In genomic region chr3:25903140-25903809, GRCm38 (mm10) we compare ENCODE assay signal across 8 mouse cellular contexts.
DNase-seq lines count a peak whose midpoint lies in the region; ATAC-seq lines count a peak whose summit lies in the region.
"Had no signal": no experiment of that assay in that cellular context is flagged by ENCODE, and none has a peak within 500 bp of the region (broad histone marks: within the 10 kb centered on the region; RNA-seq: fewer than 3 reads in every experiment).

No protein-coding gene starts in this region.

- no peak overlapping the region for H3K9ac ChIP-seq in hindbrain, embryonic 16.5 days (ENCODE audit: low read depth, low read length)
- H3K9ac ChIP-seq: limb, embryonic 12.5 days had no signal

- WGBS in hindbrain, embryonic 16.5 days: 64% methylated on average over 11 of the region's 11 CpGs

- intact Hi-C loops in left cerebral cortex, postnatal 25 days (cut with DNase I): loop anchor here (5.0 to 10.0 kb wide), 2 partner anchors 131 to 252 kb away; no protein-coding TSS in a partner anchor

- peak; percentile 95 for ATAC-seq in hindbrain, embryonic 16.5 days
- no peak for ATAC-seq in erythroblast, adult 5-6 weeks (replicated peaks; ENCODE audit: low FRiP score, poor library complexity, severe bottlenecking)

- H3K36me3 ChIP-seq in hindbrain, embryonic 16.5 days (ENCODE audit: control insufficient read depth, insufficient read depth, low read length): no peaks in the 10 kb centered on the region
- H3K36me3 ChIP-seq: limb, embryonic 12.5 days had no signal

- H3K27me3 ChIP-seq in hindbrain, embryonic 16.5 days (replicated peaks; ENCODE audit: control insufficient read depth, insufficient read depth, low read length): no peaks in the 10 kb centered on the region
- H3K27me3 ChIP-seq: limb, embryonic 12.5 days had no signal

- no peak overlapping the region for H3K4me2 ChIP-seq in hindbrain, embryonic 16.5 days (ENCODE audit: low read length)
- H3K4me2 ChIP-seq: limb, embryonic 12.5 days had no signal

- H3K27ac ChIP-seq in hindbrain, embryonic 16.5 days (ENCODE audit: low read depth, low read length): peak overlapping the region; percentile 51
- H3K27ac ChIP-seq: limb, embryonic 12.5 days had no signal

- peaks cover 3% of the 10 kb centered on the region for H3K9me3 ChIP-seq in hindbrain, embryonic 16.5 days (ENCODE audit: control insufficient read depth, low read length)

- peak; percentile 67 for DNase-seq in Muller cell, postnatal 12 days (ENCODE audit: inconsistent ontology term)
- peak; percentile 91 for DNase-seq in cerebellum, adult 11-12 months
- DNase-seq in left cerebral cortex, postnatal 25 days (ENCODE audit: low spot score in 2 of 2): peak; percentile 74 to 91
- DNase-seq in lung, postnatal 4 days: no peak
- no peak for DNase-seq in thymus, postnatal 36 days

- no peaks in the 10 kb centered on the region; the same call in 1 of the 2 replicates for H3K4me1 ChIP-seq in hindbrain, embryonic 16.5 days (ENCODE audit: control insufficient read depth, insufficient read depth, low read depth, low read length)
- H3K4me1 ChIP-seq: limb, embryonic 12.5 days had no signal

- H3K4me3 ChIP-seq in hindbrain, embryonic 16.5 days (ENCODE audit: low read length): no peak overlapping the region
- H3K4me3 ChIP-seq: limb, embryonic 12.5 days had no signal

Comparison
In these comparisons a context has a peak if more than half of its experiments do, and no peak if none do; other contexts are left out.
1. DNase-seq: peak in Muller cell, postnatal 12 days (single experiment), cerebellum, adult 11-12 months (single experiment) and left cerebral cortex, postnatal 25 days (2 of 2); none in lung, postnatal 4 days (0 of 2) and thymus, postnatal 36 days (0 of 2).